Mouse (Mus musculus): Measurements from ENCODE around the gene Rbpj. TPM values are rescaled to one million over a fixed set of nuclear protein-coding genes. Genes with fewer than 3 reads are reported as not detected.

Rbpj gene
- polyA plus RNA-seq, 1 experiment from 2014 or later: 49.8 TPM

- 0 out of 2 replicates have a peak, but pooled peaks have one; percentile 27 for TF ChIP-seq CTCF (IDR thresholded peaks at IDR 0.05; ENCODE audit: low read depth)
- DNase-seq (no peak), ATAC-seq (ENCODE audit: insufficient read depth) (no peak)
- Histone ChIP-seq H3K9ac (peak overlapping the region; percentile 98), H3K4me2 (peak overlapping the region; percentile 97), H3K4me3 (ENCODE audit: low read depth, low read length) (peak overlapping the region; percentile 93), H3K9me3 (ENCODE audit: low read depth, low read length) (no peaks in the 10 kb centered on the region), H3K36me3 (ENCODE audit: insufficient read depth) (no peaks in the 10 kb centered on the region), H3K27me3 (ENCODE audit: insufficient read depth, low read length) (no peaks in the 10 kb centered on the region), H3K4me1 (ENCODE audit: insufficient read depth) (peaks cover 15% of the 10 kb centered on the region), H3K27ac (ENCODE audit: low read depth) (peak overlapping the region; percentile 99; the same call in 1 of the 2 replicates)
- WGBS: 1% methylated on average over 8 of the region's 8 CpGs
Measured at GRCm38 (mm10) chr5:53591683-53592050, 125.7 kb downstream of the Rbpj start.

- no peak overlapping the region for H3K4me3 ChIP-seq (ENCODE audit: low read depth, low read length)
- TF ChIP-seq CTCF (IDR thresholded peaks at IDR 0.05; ENCODE audit: low read depth): 0 out of 2 replicates have a peak, but pooled peaks have one; percentile 5
- H3K9me3 ChIP-seq (ENCODE audit: low read depth, low read length): no peaks in the 10 kb centered on the region
- H3K27ac ChIP-seq (ENCODE audit: low read depth): no peak overlapping the region
- peak overlapping the region; percentile 97 for H3K4me2 ChIP-seq
- no peaks in the 10 kb centered on the region for H3K36me3 ChIP-seq (ENCODE audit: insufficient read depth)
- H3K4me1 ChIP-seq (ENCODE audit: insufficient read depth): peaks cover 15% of the 10 kb centered on the region
- H3K9ac ChIP-seq: no peak overlapping the region
- ATAC-seq (ENCODE audit: insufficient read depth) (no peak), DNase-seq (peak; percentile 31)
- H3K27me3 ChIP-seq (ENCODE audit: insufficient read depth, low read length): no peaks in the 10 kb centered on the region
- WGBS: 68% methylated on average over 5 of the region's 5 CpGs
Measured at GRCm38 (mm10) chr5:53593080-53593688, 127.2 kb downstream of the Rbpj start.

- H3K4me2 ChIP-seq: 0 out of 2 replicates have a peak overlapping the region, but pooled peaks have one; percentile 0
- DNase-seq (peak; percentile 75), ATAC-seq (ENCODE audit: insufficient read depth) (no peak)
- H3K9ac ChIP-seq: no peak overlapping the region
- WGBS: 25% methylated on average over 4 of the region's 4 CpGs
- no peaks in the 10 kb centered on the region for H3K9me3 ChIP-seq (ENCODE audit: low read depth, low read length)
- no peaks in the 10 kb centered on the region for H3K36me3 ChIP-seq (ENCODE audit: insufficient read depth)
- no peaks in the 10 kb centered on the region for H3K27me3 ChIP-seq (ENCODE audit: insufficient read depth, low read length)
- peaks cover 15% of the 10 kb centered on the region for H3K4me1 ChIP-seq (ENCODE audit: insufficient read depth)
- H3K4me3 ChIP-seq (ENCODE audit: low read depth, low read length): no peak overlapping the region
- peak; percentile 64 for TF ChIP-seq CTCF (IDR thresholded peaks at IDR 0.05; ENCODE audit: low read depth)
- no peak overlapping the region for H3K27ac ChIP-seq (ENCODE audit: low read depth)
Measured at GRCm38 (mm10) chr5:53594274-53594673, 128.3 kb downstream of the Rbpj start.

GRCm38 (mm10) chr5:53598510-53598909, 132.6 kb downstream of the Rbpj start:
- no peak overlapping the region for H3K4me3 ChIP-seq (ENCODE audit: low read depth, low read length)
- H3K27ac ChIP-seq (ENCODE audit: low read depth): no peak overlapping the region
- H3K36me3 ChIP-seq (ENCODE audit: insufficient read depth): no peaks in the 10 kb centered on the region
- DNase-seq (peak; percentile 75), ATAC-seq (ENCODE audit: insufficient read depth) (no peak)
- no peaks in the 10 kb centered on the region for H3K27me3 ChIP-seq (ENCODE audit: insufficient read depth, low read length)
- peak; percentile 45 for TF ChIP-seq CTCF (IDR thresholded peaks at IDR 0.05; ENCODE audit: low read depth)
- no peak overlapping the region for H3K9ac ChIP-seq
- no peak overlapping the region for H3K4me2 ChIP-seq
- H3K4me1 ChIP-seq (ENCODE audit: insufficient read depth): peaks cover under 1% of the 10 kb centered on the region
- no peaks in the 10 kb centered on the region for H3K9me3 ChIP-seq (ENCODE audit: low read depth, low read length)

- H3K36me3 ChIP-seq (ENCODE audit: insufficient read depth): no peaks in the 10 kb centered on the region
- no peak overlapping the region for H3K4me2 ChIP-seq
- DNase-seq: no peak
- ATAC-seq (ENCODE audit: insufficient read depth): no peak
- H3K27ac ChIP-seq (ENCODE audit: low read depth): no peak overlapping the region
- H3K4me1 ChIP-seq (ENCODE audit: insufficient read depth): no peaks in the 10 kb centered on the region; the same call in 1 of the 2 replicates
- H3K9ac ChIP-seq: no peak overlapping the region
- H3K27me3 ChIP-seq (ENCODE audit: insufficient read depth, low read length): no peaks in the 10 kb centered on the region
- H3K4me3 ChIP-seq (ENCODE audit: low read depth, low read length): no peak overlapping the region
- TF ChIP-seq CTCF (IDR thresholded peaks at IDR 0.05; ENCODE audit: low read depth): no peak
- H3K9me3 ChIP-seq (ENCODE audit: low read depth, low read length): no peaks in the 10 kb centered on the region
- WGBS: 82% methylated on average over 1 of the region's 1 CpGs
Measured at GRCm38 (mm10) chr5:53599116-53599515, 133.2 kb downstream of the Rbpj start.

GRCm38 (mm10) chr5:53602194-53602593, 136.2 kb downstream of the Rbpj start:
- H3K27ac ChIP-seq (ENCODE audit: low read depth): no peak overlapping the region
- DNase-seq: no peak
- 90% methylated on average over 8 of the region's 8 CpGs for WGBS
- no peaks in the 10 kb centered on the region; the same call in 1 of the 2 replicates for H3K4me1 ChIP-seq (ENCODE audit: insufficient read depth)
- no peak overlapping the region for H3K4me3 ChIP-seq (ENCODE audit: low read depth, low read length)
- H3K27me3 ChIP-seq (ENCODE audit: insufficient read depth, low read length): no peaks in the 10 kb centered on the region
- H3K9ac ChIP-seq: no peak overlapping the region
- no peak for ATAC-seq (ENCODE audit: insufficient read depth)
- H3K36me3 ChIP-seq (ENCODE audit: insufficient read depth): no peaks in the 10 kb centered on the region
- no peak for TF ChIP-seq CTCF (IDR thresholded peaks at IDR 0.05; ENCODE audit: low read depth)
- H3K9me3 ChIP-seq (ENCODE audit: low read depth, low read length): no peaks in the 10 kb centered on the region
- no peak overlapping the region for H3K4me2 ChIP-seq

GRCm38 (mm10) chr5:53605450-53605849, 139.5 kb downstream of the Rbpj start:
- Histone ChIP-seq H3K27ac (ENCODE audit: low read depth) (no peak overlapping the region), H3K4me2 (no peak overlapping the region), H3K9ac (no peak overlapping the region), H3K36me3 (ENCODE audit: insufficient read depth) (no peaks in the 10 kb centered on the region), H3K4me1 (ENCODE audit: insufficient read depth) (no peaks in the 10 kb centered on the region; the same call in 1 of the 2 replicates), H3K27me3 (ENCODE audit: insufficient read depth, low read length) (no peaks in the 10 kb centered on the region), H3K9me3 (ENCODE audit: low read depth, low read length) (no peaks in the 10 kb centered on the region), H3K4me3 (ENCODE audit: low read depth, low read length) (no peak overlapping the region)
- no peak for TF ChIP-seq CTCF (IDR thresholded peaks at IDR 0.05; ENCODE audit: low read depth)
- ATAC-seq (ENCODE audit: insufficient read depth) (no peak), DNase-seq (no peak)
- WGBS: 75% methylated on average over 4 of the region's 4 CpGs

Measured in lung, embryonic 14.5 days (tissue).